Mouse (Mus musculus): ENCODE data around the gene Dock3.

Dock3 gene

GRCm38 (mm10) chr9:106970742-106971141 is 261.0 kb downstream of the Dock3 start:
- DNase-seq = peak; percentile 24

- DNase-seq = no peak
These were observed 273.3 kb downstream of the Dock3 start for GRCm38 (mm10) chr9:106958452-106958851.

GRCm38 (mm10) chr9:106955486-106955885 is 276.2 kb downstream of the Dock3 start:
- DNase-seq = no peak

- DNase-seq = no peak
These were observed 296.7 kb downstream of the Dock3 start for GRCm38 (mm10) chr9:106934998-106935397.

GRCm38 (mm10) chr9:106914878-106915277 is 316.8 kb downstream of the Dock3 start:
- no peak for DNase-seq

GRCm38 (mm10) chr9:106913759-106914158 is 317.9 kb downstream of the Dock3 start:
- peak; percentile 31 for DNase-seq

GRCm38 (mm10) chr9:106911624-106912023 is 320.1 kb downstream of the Dock3 start:
- DNase-seq = no peak

GRCm38 (mm10) chr9:106908715-106909114 is 323.0 kb downstream of the Dock3 start:
- no peak for DNase-seq

GRCm38 (mm10) chr9:106908174-106908573 is 323.5 kb downstream of the Dock3 start:
- no peak for DNase-seq

GRCm38 (mm10) chr9:106906597-106906996 is 325.1 kb downstream of the Dock3 start:
- DNase-seq = no peak

- DNase-seq = peak; percentile 66
These were observed 327.9 kb downstream of the Dock3 start for GRCm38 (mm10) chr9:106903791-106904134.

GRCm38 (mm10) chr9:106903099-106903790 is 328.5 kb downstream of the Dock3 start:
- no peak for DNase-seq

GRCm38 (mm10) chr9:106901596-106901995 is 330.1 kb downstream of the Dock3 start:
- no peak for DNase-seq

GRCm38 (mm10) chr9:106898901-106899300 is 332.8 kb downstream of the Dock3 start:
- no peak for DNase-seq

- no peak for DNase-seq
These were observed 338.4 kb downstream of the Dock3 start for GRCm38 (mm10) chr9:106893327-106893726.

- DNase-seq = no peak
These were observed 339.2 kb downstream of the Dock3 start for GRCm38 (mm10) chr9:106892552-106892875.

GRCm38 (mm10) chr9:106891829-106892551 is 339.7 kb downstream of the Dock3 start, which contains the start of gene Manf:
TSS of gene Manf (minus strand) at chr9:106891979.
- peak; percentile 99 for DNase-seq

- DNase-seq = no peak
These were observed 340.4 kb downstream of the Dock3 start for GRCm38 (mm10) chr9:106891341-106891741.

- peak; percentile 51 for DNase-seq
These were observed 341.0 kb downstream of the Dock3 start for GRCm38 (mm10) chr9:106890496-106891240.

GRCm38 (mm10) chr9:106889321-106889720 is 342.4 kb downstream of the Dock3 start:
- DNase-seq = no peak

GRCm38 (mm10) chr9:106888346-106888745 is 343.4 kb downstream of the Dock3 start:
- DNase-seq = no peak

- peak; percentile 99 for DNase-seq
These were observed 344.6 kb downstream of the Dock3 start, which contains the start of gene Rbm15b for GRCm38 (mm10) chr9:106886828-106887702. TSS of gene Rbm15b (minus strand) at chr9:106887428.

All from kidney, adult 9 months (tissue).